Mouse (Mus musculus): ENCODE results near the gene Relch. TPM values are rescaled to one million over a fixed set of nuclear protein-coding genes. Genes with fewer than 3 reads are reported as not detected.

Relch gene
- polyA plus RNA-seq, 1 experiment = 7.3 TPM

DNA sequence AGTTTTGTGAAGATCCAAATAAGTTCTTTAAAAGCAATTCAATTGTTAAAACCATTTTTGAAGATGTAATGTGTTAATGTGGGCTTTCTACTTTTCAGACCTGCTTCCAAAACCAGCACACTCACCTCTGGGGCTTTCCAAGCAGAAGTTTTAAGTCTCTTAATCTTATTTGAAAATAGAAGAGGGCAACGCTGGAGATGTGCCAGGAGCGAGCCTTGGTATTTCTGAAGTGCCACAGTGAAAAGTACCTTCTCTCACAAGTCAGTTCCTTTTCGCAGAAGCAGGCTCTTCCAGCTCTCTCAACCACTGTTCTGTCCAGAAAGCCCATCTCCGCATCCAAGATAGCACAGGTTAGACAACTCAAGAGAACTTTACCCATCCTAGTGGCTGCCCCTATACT, 112.8 kb downstream of the Relch start:
- Histone ChIP-seq H3ac (ENCODE audit: control insufficient read depth, insufficient read length, low read depth) (no peak overlapping the region), H3K79me2 (ENCODE audit: control insufficient read depth, insufficient read depth) (no peaks in the 10 kb centered on the region), H3K36me3 (ENCODE audit: control insufficient read depth, insufficient read depth) (no peaks in the 10 kb centered on the region), H3K79me3 (ENCODE audit: low read depth) (no peaks in the 10 kb centered on the region), H3K27me3 (ENCODE audit: control insufficient read depth, insufficient read depth, insufficient read length) (peaks cover 16% of the 10 kb centered on the region), H3K4me3 (ENCODE audit: insufficient read depth, poor library complexity, severe bottlenecking) (no peak overlapping the region)
- no peak for TF ChIP-seq MYOD1 (IDR thresholded peaks at IDR 0.05; ENCODE audit: control insufficient read depth, insufficient read length, low read depth)
- no peak for TF ChIP-seq CEBPB (IDR thresholded peaks at IDR 0.05; ENCODE audit: low read depth)
- TF ChIP-seq USF1 (IDR thresholded peaks at IDR 0.05; ENCODE audit: low read depth) = no peak
- no peak for TF ChIP-seq CTCF (IDR thresholded peaks at IDR 0.05; ENCODE audit: control insufficient read depth, insufficient read depth, insufficient read length)
- TF ChIP-seq MAX (IDR thresholded peaks at IDR 0.05) = no peak
- TF ChIP-seq MYOG (IDR thresholded peaks at IDR 0.05; ENCODE audit: control insufficient read depth, extremely low read depth, insufficient read length) = no peak
- TF ChIP-seq FOSL1 (IDR thresholded peaks at IDR 0.05; ENCODE audit: insufficient read depth, low read length, poor library complexity, severe bottlenecking) = no peak

DNA sequence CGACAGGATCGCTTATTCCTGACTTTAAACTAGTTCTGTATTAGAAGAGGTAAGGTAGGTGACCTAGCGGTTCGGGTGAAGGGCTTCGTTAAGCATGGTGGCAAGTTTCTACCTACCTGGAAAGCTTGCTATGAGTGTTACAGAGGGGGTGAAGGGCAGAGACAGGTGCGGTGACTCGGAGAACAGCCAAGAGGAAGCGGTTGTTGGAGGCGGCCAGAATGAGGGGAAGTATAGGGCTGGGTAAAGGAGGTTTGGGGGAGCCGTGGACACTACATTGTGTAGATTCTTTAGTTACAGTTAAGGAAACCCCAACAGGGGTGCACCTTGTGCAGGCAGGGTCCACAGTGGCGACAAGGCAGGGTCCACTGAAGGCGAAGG, 116.4 kb downstream of the Relch start:
- H3K27me3 ChIP-seq (ENCODE audit: control insufficient read depth, insufficient read depth, insufficient read length) = peaks cover 19% of the 10 kb centered on the region

DNA sequence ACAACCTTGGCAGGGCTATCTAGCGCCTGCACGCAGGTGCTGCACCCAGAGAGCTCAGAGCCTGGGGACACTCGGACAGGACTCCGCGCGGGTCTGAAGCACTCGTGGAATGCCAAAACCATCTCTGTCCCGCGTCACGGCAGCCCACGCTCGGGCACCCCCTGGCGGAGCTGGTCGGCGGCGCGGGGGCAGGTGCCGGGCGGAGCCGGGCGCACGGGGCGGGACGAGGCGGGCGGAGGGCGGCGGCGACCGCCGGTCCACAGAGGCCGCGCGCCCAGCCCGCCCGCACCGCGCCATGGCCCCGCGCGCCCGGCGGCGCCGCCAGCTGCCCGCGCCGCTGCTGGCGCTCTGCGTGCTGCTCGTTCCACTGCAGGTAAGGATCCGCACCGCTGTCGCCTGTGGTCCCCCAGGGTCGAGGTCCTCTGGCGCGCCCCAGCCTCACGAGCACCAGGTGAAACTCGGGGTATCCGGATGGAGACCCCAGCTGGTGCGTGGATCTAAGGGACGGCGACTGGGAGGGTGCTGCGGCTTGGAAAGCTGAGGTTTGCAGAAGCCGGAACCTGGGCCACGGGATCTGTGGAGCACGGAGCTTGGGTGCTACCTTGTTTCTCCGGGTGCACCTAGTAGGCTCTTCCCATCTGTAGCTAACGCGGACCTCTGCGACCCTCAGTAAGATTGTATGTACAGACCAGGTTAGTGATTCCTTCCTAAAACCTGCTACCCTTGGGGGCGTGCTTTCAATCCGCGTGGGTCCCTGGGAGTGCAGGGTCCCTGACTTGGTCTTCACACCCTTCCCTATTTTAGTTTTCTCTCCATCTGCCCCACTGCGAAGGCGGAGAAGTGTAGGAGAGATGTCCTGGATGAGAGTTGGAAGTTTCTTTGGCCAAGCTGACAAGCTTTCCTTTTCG, 117.0 kb downstream of the Relch start, which contains the start of gene Tnfrsf11a:
TSS of gene Tnfrsf11a (plus strand) at position 262 of the 908 bp plus-strand sequence.
- peaks cover 19% of the 10 kb centered on the region for H3K27me3 ChIP-seq (ENCODE audit: control insufficient read depth, insufficient read depth, insufficient read length)
- H3K79me3 ChIP-seq (ENCODE audit: low read depth) = no peaks in the 10 kb centered on the region
- H3ac ChIP-seq (ENCODE audit: control insufficient read depth, insufficient read length, low read depth) = peak within 1 kb of the TSS; percentile 72
- TF ChIP-seq MYOD1 (IDR thresholded peaks at IDR 0.05; ENCODE audit: control insufficient read depth, insufficient read length, low read depth) (no peak), CTCF (IDR thresholded peaks at IDR 0.05; ENCODE audit: control insufficient read depth, insufficient read depth, insufficient read length) (peak; percentile 31)
- no peaks in the 10 kb centered on the region for H3K36me3 ChIP-seq (ENCODE audit: control insufficient read depth, insufficient read depth)
- no peaks in the 10 kb centered on the region for H3K79me2 ChIP-seq (ENCODE audit: control insufficient read depth, insufficient read depth)
- H3K4me3 ChIP-seq (ENCODE audit: insufficient read depth, poor library complexity, severe bottlenecking) = peak within 1 kb of the TSS; percentile 6

More for the DNA sequence above, 116.4 kb downstream of the Relch start:
- TF ChIP-seq FOSL1 (IDR thresholded peaks at IDR 0.05; ENCODE audit: insufficient read depth, low read length, poor library complexity, severe bottlenecking) = no peak
- no peak for TF ChIP-seq MAX (IDR thresholded peaks at IDR 0.05)
- no peak for TF ChIP-seq MYOG (IDR thresholded peaks at IDR 0.05; ENCODE audit: control insufficient read depth, extremely low read depth, insufficient read length)
- TF ChIP-seq USF1 (IDR thresholded peaks at IDR 0.05; ENCODE audit: low read depth) = no peak
- no peak for TF ChIP-seq MYOD1 (IDR thresholded peaks at IDR 0.05; ENCODE audit: control insufficient read depth, insufficient read length, low read depth)
- TF ChIP-seq CTCF (IDR thresholded peaks at IDR 0.05; ENCODE audit: control insufficient read depth, insufficient read depth, insufficient read length) = no peak
- no peak for TF ChIP-seq CEBPB (IDR thresholded peaks at IDR 0.05; ENCODE audit: low read depth)
- Histone ChIP-seq H3ac (ENCODE audit: control insufficient read depth, insufficient read length, low read depth) (peak overlapping the region; percentile 1), H3K4me3 (ENCODE audit: insufficient read depth, poor library complexity, severe bottlenecking) (no peak overlapping the region), H3K79me3 (ENCODE audit: low read depth) (no peaks in the 10 kb centered on the region), H3K36me3 (ENCODE audit: control insufficient read depth, insufficient read depth) (no peaks in the 10 kb centered on the region), H3K79me2 (ENCODE audit: control insufficient read depth, insufficient read depth) (no peaks in the 10 kb centered on the region)

DNA sequence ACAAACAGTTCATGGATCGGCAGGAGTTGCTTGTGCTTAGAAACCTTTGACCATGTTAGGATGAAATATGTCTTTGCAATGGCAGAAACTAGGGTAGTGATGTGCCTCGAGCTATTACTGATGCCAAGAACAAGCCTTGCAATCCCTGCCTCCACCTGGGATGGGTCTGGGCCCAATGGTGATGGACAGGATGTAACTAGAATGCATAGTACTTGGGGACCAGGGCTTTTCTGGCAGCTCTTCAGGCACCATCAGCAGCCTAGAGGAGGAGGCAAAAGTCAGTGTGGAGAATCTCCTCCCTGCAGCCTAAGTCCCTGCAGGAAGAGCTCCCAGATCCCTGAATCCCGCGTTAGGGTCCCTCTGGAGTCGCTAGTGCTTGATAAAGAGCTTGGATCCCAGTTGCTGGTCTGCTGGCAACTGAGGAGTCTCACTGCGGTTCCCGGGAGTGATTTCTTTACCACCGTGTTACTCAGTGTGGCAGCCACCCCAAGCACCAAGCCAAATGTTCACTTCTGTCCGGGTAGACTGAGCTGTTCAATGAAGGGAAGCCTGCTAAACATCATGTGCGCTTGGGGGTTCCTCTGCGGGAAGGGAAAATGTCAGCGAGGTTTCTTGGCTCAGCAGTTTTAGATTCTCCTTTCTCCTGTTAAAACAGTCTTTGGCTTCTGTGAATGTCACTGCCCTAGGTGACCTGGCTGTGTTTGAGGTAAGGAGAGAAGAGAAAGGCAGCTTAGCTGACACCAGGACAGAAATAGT, 117.9 kb downstream of the Relch start:
- no peak overlapping the region for H3K4me3 ChIP-seq (ENCODE audit: insufficient read depth, poor library complexity, severe bottlenecking)
- no peak overlapping the region for H3ac ChIP-seq (ENCODE audit: control insufficient read depth, insufficient read length, low read depth)
- no peaks in the 10 kb centered on the region for H3K79me3 ChIP-seq (ENCODE audit: low read depth)
- TF ChIP-seq CEBPB (IDR thresholded peaks at IDR 0.05; ENCODE audit: low read depth) (no peak), MYOD1 (IDR thresholded peaks at IDR 0.05; ENCODE audit: control insufficient read depth, insufficient read length, low read depth) (no peak), MYOG (IDR thresholded peaks at IDR 0.05; ENCODE audit: control insufficient read depth, extremely low read depth, insufficient read length) (no peak), MAX (IDR thresholded peaks at IDR 0.05) (no peak), CTCF (IDR thresholded peaks at IDR 0.05; ENCODE audit: control insufficient read depth, insufficient read depth, insufficient read length) (no peak), USF1 (IDR thresholded peaks at IDR 0.05; ENCODE audit: low read depth) (no peak), FOSL1 (IDR thresholded peaks at IDR 0.05; ENCODE audit: insufficient read depth, low read length, poor library complexity, severe bottlenecking) (no peak)
- no peaks in the 10 kb centered on the region for H3K36me3 ChIP-seq (ENCODE audit: control insufficient read depth, insufficient read depth)
- no peaks in the 10 kb centered on the region for H3K79me2 ChIP-seq (ENCODE audit: control insufficient read depth, insufficient read depth)
- peaks cover 19% of the 10 kb centered on the region for H3K27me3 ChIP-seq (ENCODE audit: control insufficient read depth, insufficient read depth, insufficient read length)

DNA sequence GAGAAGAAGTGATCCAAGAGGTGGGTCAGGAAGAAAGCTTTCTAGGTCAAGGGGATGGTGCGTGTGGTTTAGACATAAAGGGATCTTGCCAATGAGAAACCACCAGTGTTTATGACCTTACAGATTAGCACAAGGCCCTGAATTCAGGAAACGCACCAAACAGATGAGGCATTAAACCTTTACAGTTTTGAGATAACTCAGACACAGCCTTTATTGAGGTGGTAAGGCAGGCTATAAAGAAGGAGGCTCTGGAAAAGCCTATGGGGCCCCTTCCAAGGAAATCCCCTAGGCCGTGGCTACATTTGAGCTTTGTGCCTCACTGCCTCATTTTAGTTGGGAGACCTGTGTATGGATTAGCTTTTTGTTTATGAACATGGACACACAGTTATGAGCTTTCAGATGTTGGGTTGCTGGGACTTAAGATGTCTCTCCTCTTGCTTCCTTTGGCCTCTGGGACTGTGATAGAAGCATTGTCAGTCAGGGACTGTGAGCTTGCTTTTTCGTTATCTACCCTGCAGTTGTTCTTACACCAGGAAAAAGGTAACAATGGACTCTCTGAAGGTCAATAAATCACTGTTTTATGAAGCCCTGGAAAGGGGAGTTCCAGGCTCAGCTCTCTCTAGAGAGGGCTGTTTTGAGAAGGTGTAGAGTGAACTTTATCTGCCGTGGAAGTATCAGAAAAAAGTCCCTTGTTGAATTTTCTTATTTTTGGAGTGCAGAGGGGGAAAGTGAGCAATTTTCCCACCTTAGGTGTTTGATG, 120.8 kb downstream of the Relch start:
- peaks cover 14% of the 10 kb centered on the region for H3K27me3 ChIP-seq (ENCODE audit: control insufficient read depth, insufficient read depth, insufficient read length)
- TF ChIP-seq FOSL1 (IDR thresholded peaks at IDR 0.05; ENCODE audit: insufficient read depth, low read length, poor library complexity, severe bottlenecking) = no peak
- TF ChIP-seq USF1 (IDR thresholded peaks at IDR 0.05; ENCODE audit: low read depth) = no peak
- TF ChIP-seq MYOG (IDR thresholded peaks at IDR 0.05; ENCODE audit: control insufficient read depth, extremely low read depth, insufficient read length) = no peak
- no peak for TF ChIP-seq CTCF (IDR thresholded peaks at IDR 0.05; ENCODE audit: control insufficient read depth, insufficient read depth, insufficient read length)
- TF ChIP-seq CEBPB (IDR thresholded peaks at IDR 0.05; ENCODE audit: low read depth) = no peak
- no peak for TF ChIP-seq MAX (IDR thresholded peaks at IDR 0.05)
- no peak for TF ChIP-seq MYOD1 (IDR thresholded peaks at IDR 0.05; ENCODE audit: control insufficient read depth, insufficient read length, low read depth)
- H3K36me3 ChIP-seq (ENCODE audit: control insufficient read depth, insufficient read depth) = no peaks in the 10 kb centered on the region
- no peak overlapping the region for H3ac ChIP-seq (ENCODE audit: control insufficient read depth, insufficient read length, low read depth)
- no peaks in the 10 kb centered on the region for H3K79me3 ChIP-seq (ENCODE audit: low read depth)
- H3K4me3 ChIP-seq (ENCODE audit: insufficient read depth, poor library complexity, severe bottlenecking) = no peak overlapping the region
- no peaks in the 10 kb centered on the region for H3K79me2 ChIP-seq (ENCODE audit: control insufficient read depth, insufficient read depth)
